Mouse (Mus musculus) CD4-positive, CD25-positive, alpha-beta regulatory T cell, adult 2 months (primary cell): ENCODE measurements around the gene Fhad1.

Experiments
- DNase-seq: peaks from one replicate; pipeline ENCODE4 v3.0.0-alpha.2; 2012; ENCODE audit warnings: low read depth, low spot score

Fhad1 gene

GRCm38 (mm10) chr4:141863726-141864280, 151.1 kb downstream of the Fhad1 start:
- DNase-seq = no peak

GRCm38 (mm10) chr4:141862867-141863266, 152.0 kb downstream of the Fhad1 start:
- DNase-seq = no peak

DNA sequence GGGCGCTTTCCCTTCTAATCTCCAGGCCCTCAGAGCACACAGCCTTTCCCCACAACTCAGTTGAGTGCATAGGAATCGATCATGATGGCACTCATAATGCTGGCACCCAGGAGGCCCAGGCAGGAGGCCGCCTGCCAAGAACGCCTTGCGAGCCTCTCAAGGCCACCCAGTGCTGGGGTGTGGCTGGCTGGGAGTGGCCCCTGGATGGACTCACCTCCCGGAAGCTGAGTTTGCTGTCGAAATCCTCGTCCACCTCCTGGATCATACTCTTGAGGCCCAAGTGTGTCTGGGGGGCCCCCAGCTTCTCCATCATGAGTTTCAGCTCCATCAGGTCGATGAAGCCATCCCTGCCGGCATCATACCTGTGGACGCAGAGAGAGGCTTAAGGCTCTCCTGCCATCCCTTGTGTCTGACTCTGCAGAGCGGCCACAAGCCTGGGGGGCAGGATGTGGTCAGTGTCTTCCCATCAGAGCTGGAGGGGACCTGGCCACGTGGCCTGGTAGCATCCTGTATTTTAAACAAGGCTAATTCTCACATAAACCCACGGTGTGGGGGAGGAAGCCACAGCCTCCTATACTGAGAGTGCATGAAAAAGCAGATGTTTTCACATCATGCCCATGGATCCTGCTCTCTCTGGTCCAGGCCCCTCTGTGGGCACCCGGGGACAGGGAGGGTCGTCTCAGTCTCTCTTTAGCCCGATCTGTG, 153.1 kb downstream of the Fhad1 start:
- peak; percentile 35 for DNase-seq

GRCm38 (mm10) chr4:141860246-141860841, 154.5 kb downstream of the Fhad1 start:
- no peak for DNase-seq

DNA sequence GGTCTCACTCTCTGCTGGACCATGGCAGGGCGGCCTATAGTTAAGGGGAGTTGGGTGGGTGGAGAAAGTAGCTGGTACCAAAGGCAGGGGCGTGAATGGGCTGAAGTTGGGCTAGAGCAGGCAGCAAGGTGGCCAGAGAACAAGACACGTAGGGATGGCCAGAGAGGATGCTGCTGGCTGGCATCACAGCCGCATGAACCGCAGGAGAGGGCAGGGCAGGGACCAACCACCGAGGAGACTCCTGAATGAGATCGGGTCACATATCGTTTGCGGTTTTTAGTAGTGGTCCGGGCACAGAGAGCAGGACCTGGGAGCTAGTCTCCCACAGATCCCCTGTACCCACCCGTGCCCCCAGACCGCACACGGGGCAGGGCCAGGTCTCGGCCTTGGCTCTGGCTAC, 155.5 kb downstream of the Fhad1 start:
- no peak for DNase-seq

DNA sequence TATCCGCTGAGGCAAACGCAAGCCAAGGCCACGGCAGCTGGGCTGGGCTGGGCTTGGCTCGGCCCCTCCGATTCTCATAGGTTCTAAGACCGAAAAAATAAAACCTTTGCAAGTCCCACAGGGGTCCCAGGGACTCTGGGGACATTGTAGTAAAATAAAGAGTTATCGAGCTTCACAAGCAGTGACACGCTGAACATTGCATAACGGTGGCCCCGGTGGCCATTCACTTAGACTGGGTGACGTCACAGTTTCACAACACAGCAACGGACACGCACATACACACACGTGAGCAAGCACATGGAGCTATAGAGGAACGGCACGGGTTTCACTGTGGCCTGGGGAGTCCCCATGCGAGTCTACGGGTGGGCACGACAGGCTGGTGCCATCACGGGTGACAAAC, 156.4 kb downstream of the Fhad1 start:
- no peak for DNase-seq

DNA sequence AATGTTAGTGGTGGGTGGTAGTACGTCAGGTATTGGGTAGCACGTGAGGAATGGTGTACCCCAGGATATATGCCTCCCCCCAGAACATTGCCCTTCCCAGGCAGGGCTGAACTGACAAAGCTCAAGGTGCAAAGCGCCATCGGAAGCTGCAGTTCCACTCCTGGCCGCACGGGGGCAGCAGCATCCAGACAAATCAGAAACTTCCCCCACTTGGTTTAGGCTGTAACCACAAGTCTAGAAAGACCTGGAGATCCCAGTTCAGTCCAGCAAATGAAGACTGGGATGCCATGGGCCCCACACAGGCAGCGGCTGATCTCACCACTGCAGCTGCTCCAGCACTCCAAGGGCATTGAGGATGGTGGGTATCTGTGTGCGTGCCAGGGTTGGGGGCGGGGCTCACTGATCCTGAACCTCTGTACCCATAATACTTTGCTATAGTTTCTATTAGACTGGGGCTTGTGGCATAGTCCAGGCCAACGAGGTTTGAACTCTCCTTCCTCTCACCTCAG, 157.4 kb downstream of the Fhad1 start:
- DNase-seq = peak; percentile 81

DNA sequence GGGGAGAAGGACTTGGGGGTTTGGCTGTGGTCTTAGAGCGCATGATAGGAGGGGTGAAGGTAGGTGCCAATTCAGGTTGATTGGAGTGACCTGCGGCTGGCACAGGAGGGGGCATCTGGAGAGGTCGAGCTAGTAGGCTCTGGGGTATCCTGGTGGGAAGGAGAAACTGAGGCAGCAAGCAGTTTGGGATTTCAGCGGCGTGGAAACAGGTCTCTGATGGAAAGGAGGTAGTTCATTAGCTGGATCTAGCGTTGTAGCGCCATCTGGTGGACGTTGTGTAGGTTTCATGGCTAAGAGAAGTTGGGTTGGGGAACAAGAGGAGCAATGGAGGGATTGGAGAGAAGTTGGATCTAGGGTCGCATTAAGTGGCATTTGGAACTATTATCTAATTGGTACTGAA, 161.4 kb downstream of the Fhad1 start:
- DNase-seq = peak; percentile 84

DNA sequence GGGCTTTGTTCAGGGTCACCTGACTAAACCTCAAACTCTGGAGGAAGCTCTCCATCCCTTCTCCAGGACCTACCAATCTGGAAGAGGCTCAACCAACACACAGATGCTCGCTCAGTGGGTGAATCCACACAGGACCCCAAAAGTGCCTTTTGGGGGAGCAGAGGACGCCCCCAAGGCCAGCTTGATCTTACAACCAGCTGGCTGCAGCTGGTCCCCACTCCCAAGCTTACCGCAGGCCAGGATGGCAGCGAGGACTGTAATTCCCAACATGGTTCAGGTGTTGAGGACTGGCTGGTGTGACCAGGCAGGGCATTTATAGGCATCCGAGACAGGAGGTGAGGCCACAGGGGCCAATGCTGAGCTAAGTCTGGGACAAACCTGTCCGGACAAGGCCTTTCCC, 168.9 kb downstream of the Fhad1 start, which contains the start of gene Ctrc:
TSS of gene Ctrc (minus strand) at position 361 of the 400 bp plus-strand sequence.
- DNase-seq = no peak
